Mouse (Mus musculus) heart, postnatal 0 days (tissue): ENCODE measurements at regions not wholly inside any gene's neighbourhood (a gene's known extent, or its start where the extent isn't known, plus 50 kb on each side); places are given as distances from the start of the nearest gene placed in this dataset.

ENCODE experiments used
- ATAC-seq: fragments of 200-750 bp; cut with Nextera tagmentation; 2 replicates; pipeline ENCODE4 v1.8.0; 2017; ENCODE audit warnings: low read depth, moderate number of reproducible peaks, moderate library complexity; ENCODE audit not compliant: insufficient read depth
- DNase-seq: peaks from one replicate; pipeline ENCODE4 v3.0.0-alpha.2; 2016; ENCODE audit warnings: low spot score
- H3K27ac ChIP-seq: fragments of 300-500 bp; sonication (generic); 2 replicates; pipeline ENCODE4 v1.5.1; 2014; ENCODE audit warnings: low read depth, mild to moderate bottlenecking
- H3K27me3 ChIP-seq: fragments of 300-500 bp; sonication (generic); 2 replicates; pipeline ENCODE4 v1.6.1; 2014; ENCODE audit warnings: low read length, mixed read lengths; ENCODE audit not compliant: control insufficient read depth, insufficient read depth
- H3K36me3 ChIP-seq: fragments of 300-500 bp; sonication (generic); replicated peaks from 2 replicates; pipeline ENCODE4 v1.6.1; 2014; ENCODE audit warnings: low read length, mixed read lengths; ENCODE audit not compliant: control insufficient read depth, insufficient read depth
- H3K4me1 ChIP-seq: fragments of 300-500 bp; sonication (generic); 2 replicates; pipeline ENCODE4 v1.6.1; 2014; ENCODE audit warnings: antibody characterized with exemption; ENCODE audit not compliant: control insufficient read depth, insufficient read depth
- H3K4me2 ChIP-seq: fragments of 300-500 bp; sonication (generic); 2 replicates; pipeline ENCODE4 v1.6.1; 2014; ENCODE audit warnings: low read depth, mild to moderate bottlenecking, low read length, moderate library complexity
- H3K4me3 ChIP-seq: fragments of 300-500 bp; sonication (generic); 2 replicates; pipeline ENCODE4 v1.5.1; 2014; ENCODE audit warnings: low read depth, low read length
- H3K9ac ChIP-seq: fragments of 300-500 bp; sonication (generic); replicated peaks from 2 replicates; pipeline ENCODE4 v1.6.1; 2014; ENCODE audit warnings: low read depth, low read length, mixed read lengths
- H3K9me3 ChIP-seq: fragments of 300-500 bp; sonication (generic); replicated peaks from 2 replicates; pipeline ENCODE4 v1.6.1; 2016; ENCODE audit warnings: low read length; ENCODE audit not compliant: control insufficient read depth
- CTCF ChIP-seq: IDR thresholded peaks from 2 replicates; pipeline ENCODE4 v1.5.1; 2016; ENCODE audit warnings: antibody characterized with exemption, control low read depth, low read depth
- EP300 ChIP-seq: IDR thresholded peaks from 2 replicates; pipeline ENCODE4 v1.6.1; 2016; ENCODE audit warnings: antibody characterized with exemption, low read depth
- WGBS: fragments of 180-500 bp; shearing (Covaris S2); extraction: QIAGEN DNeasy Blood & Tissue Kit; methylation state at CpG from one replicate; pipeline ENCODE4 v1.1.7; 2014; 5-methylcytosine and 5-hydroxymethylcytosine counted together

DNA sequence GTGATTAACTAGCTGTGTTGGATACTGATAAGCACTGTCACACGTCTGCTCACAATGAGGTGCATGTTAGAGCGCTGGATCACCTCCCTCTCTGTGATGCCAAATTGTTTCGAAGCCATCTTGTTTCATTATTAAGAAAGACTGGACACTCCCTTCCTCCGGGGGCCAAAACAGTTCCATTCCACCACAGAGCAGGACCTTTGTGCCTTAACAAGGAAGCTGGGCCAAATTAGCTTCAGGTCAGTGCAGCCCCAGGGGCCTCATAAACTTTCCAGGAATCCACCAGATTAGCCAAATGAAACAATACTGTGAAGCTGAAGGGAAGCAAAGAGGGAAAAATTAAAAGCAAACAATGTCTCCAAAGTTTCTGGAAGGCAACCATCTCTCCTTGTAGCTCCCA, 241.9 kb downstream of the Dkk2 start:
- no peak overlapping the region for H3K4me2 ChIP-seq
- H3K4me3 ChIP-seq = no peak overlapping the region
- 47% methylated on average over 4 of the region's 4 CpGs for WGBS
- H3K4me1 ChIP-seq = no peaks in the 10 kb centered on the region
- H3K36me3 ChIP-seq = no peaks in the 10 kb centered on the region
- no peaks in the 10 kb centered on the region for H3K9me3 ChIP-seq
- ATAC-seq (no peak), DNase-seq (no peak)
- no peak overlapping the region for H3K27ac ChIP-seq
- H3K27me3 ChIP-seq = no peaks in the 10 kb centered on the region
- no peak for TF ChIP-seq CTCF
- no peak for TF ChIP-seq EP300
- H3K9ac ChIP-seq = no peak overlapping the region

DNA sequence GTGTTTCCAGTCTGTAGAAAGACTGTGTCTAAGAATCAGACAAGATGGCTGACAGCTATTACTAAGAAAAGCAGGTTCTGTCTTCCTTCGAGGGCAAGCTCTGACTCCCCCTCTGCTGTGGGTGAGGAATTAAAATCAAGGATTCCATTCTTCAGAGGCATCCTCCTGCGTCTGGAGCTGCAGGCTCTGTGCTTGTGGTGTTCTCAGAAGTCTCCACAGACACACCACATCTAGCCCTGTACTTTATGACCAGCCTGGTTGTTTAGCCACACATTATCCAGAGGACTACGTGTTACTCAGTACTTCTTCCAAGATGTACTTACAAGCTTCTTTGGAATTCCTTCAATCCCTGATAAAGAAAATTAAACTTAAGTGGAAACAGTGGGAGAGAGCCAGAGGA, 258.5 kb downstream of the Dkk2 start:
- no peaks in the 10 kb centered on the region for H3K9me3 ChIP-seq
- no peak overlapping the region for H3K4me3 ChIP-seq
- DNase-seq = no peak
- H3K27me3 ChIP-seq = no peaks in the 10 kb centered on the region
- H3K27ac ChIP-seq = no peak overlapping the region
- no peak overlapping the region for H3K9ac ChIP-seq
- H3K4me1 ChIP-seq = no peaks in the 10 kb centered on the region
- ATAC-seq = no peak
- no peaks in the 10 kb centered on the region for H3K36me3 ChIP-seq
- TF ChIP-seq CTCF (no peak), EP300 (no peak)
- H3K4me2 ChIP-seq = no peak overlapping the region
- 24% methylated on average over 3 of the region's 3 CpGs for WGBS

DNA sequence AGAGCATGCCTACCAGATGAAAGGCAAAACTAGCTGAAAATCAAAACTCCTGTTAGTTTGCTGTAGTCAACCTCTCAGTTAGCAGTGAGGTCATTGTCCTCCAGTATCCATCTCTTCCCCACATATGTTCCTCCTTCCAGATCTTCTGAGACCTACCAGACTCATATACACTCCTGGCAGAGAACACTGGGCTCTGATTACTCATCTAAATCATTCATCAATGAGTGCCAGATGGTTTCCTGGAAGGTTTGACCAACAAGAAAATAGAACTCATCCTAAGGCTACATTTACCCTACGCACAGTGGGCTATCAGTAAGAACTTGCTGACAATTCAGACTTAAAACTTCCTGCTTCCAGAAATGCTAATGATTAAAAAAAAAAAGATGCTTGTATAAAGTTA, 260.8 kb downstream of the Dkk2 start:
- H3K4me1 ChIP-seq = no peaks in the 10 kb centered on the region
- H3K27me3 ChIP-seq = no peaks in the 10 kb centered on the region
- 68% methylated on average over 1 of the region's 1 CpGs for WGBS
- H3K36me3 ChIP-seq = no peaks in the 10 kb centered on the region
- H3K27ac ChIP-seq = no peak overlapping the region
- no peak overlapping the region for H3K4me3 ChIP-seq
- TF ChIP-seq EP300 (no peak), CTCF (no peak)
- no peak for ATAC-seq
- no peak for DNase-seq
- H3K9ac ChIP-seq = no peak overlapping the region
- H3K9me3 ChIP-seq = no peaks in the 10 kb centered on the region
- no peak overlapping the region for H3K4me2 ChIP-seq

DNA sequence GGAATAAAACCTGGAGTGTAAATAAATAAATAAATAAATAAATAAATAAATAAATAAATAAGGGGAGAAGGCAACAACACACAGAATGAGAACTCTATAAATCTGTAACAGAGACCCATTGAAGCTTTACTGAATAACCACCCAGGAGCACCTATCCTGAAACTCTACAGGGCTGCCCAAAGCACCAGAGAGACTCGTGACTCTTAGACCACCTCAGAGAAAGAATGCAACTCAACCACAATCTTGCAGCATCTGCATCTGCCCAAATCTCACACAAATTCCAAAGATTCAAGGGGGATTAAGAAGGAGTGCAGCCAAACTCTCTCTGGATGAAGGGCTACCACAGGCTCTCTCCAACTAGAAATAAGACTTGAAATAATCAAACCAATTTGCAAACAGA, 264.5 kb downstream of the Dkk2 start:
- no peaks in the 10 kb centered on the region for H3K36me3 ChIP-seq
- no peaks in the 10 kb centered on the region for H3K9me3 ChIP-seq
- DNase-seq (no peak), ATAC-seq (no peak)
- no peak overlapping the region for H3K4me3 ChIP-seq
- TF ChIP-seq CTCF = no peak
- TF ChIP-seq EP300 = no peak
- H3K9ac ChIP-seq = no peak overlapping the region
- no peak overlapping the region for H3K4me2 ChIP-seq
- H3K27ac ChIP-seq = no peak overlapping the region
- 44% methylated on average over 1 of the region's 1 CpGs for WGBS
- no peaks in the 10 kb centered on the region for H3K27me3 ChIP-seq
- no peaks in the 10 kb centered on the region for H3K4me1 ChIP-seq

DNA sequence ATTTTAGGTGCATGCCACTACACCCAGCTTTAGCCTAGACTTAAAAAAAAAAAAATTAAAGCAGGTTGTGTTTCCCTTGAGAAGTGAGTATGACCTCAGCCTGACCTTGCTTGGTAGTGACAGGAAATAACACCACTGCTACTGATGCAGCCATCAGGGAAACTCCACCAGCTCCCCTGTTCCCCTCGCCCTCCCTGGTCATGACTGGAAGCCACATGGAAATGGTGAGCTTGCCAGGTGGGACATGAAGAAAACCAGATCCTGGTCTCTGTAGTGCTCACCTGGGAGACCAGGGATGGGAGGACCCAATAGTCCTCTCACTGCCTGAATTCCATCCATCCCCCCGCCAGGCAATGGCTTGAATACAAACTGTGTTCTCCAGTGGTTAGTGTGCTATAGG, 268.1 kb downstream of the Dkk2 start:
- H3K9ac ChIP-seq = no peak overlapping the region
- H3K4me2 ChIP-seq = no peak overlapping the region
- no peak for TF ChIP-seq CTCF
- no peak for TF ChIP-seq EP300
- 58% methylated on average over 2 of the region's 2 CpGs for WGBS
- no peaks in the 10 kb centered on the region for H3K27me3 ChIP-seq
- H3K4me1 ChIP-seq = no peaks in the 10 kb centered on the region
- no peaks in the 10 kb centered on the region for H3K36me3 ChIP-seq
- DNase-seq = no peak
- H3K27ac ChIP-seq = no peak overlapping the region
- H3K4me3 ChIP-seq = no peak overlapping the region
- no peaks in the 10 kb centered on the region for H3K9me3 ChIP-seq
- no peak for ATAC-seq

DNA sequence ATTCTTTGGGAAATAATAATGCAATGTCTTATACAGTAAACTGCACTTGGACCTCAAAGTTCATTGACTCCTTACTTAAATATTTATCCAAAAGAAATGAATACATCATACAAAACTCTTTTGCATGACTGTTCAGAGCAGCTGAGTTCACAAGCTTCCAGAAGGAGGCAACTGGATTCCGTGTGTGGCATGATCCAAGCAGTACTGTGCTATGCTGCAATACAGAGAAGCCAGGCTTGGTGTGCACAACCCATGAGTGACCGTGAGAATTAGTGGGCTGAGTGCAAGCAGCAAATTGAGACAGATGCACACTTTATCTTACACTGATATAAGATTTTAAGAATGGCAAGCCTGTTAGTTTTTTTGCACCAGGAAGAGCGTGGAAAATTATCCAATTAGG, 270.0 kb upstream of the Gimd1 start:
- Histone ChIP-seq H3K27ac (no peak overlapping the region), H3K9me3 (no peaks in the 10 kb centered on the region), H3K9ac (no peak overlapping the region), H3K4me3 (no peak overlapping the region), H3K4me1 (no peaks in the 10 kb centered on the region), H3K27me3 (no peaks in the 10 kb centered on the region), H3K36me3 (no peaks in the 10 kb centered on the region), H3K4me2 (no peak overlapping the region)
- no peak for TF ChIP-seq EP300
- no peak for TF ChIP-seq CTCF
- ATAC-seq = no peak
- DNase-seq = no peak
- WGBS = 55% methylated on average over 3 of the region's 3 CpGs
